Mouse (Mus musculus): ENCODE data around the gene Gdf11.

The Gdf11 gene

GRCm38 (mm10) chr10:128919203-128919631 is 27.7 kb upstream of the Gdf11 start:
- peak; percentile 27 for DNase-seq (ENCODE audit: low spot score)

DNA sequence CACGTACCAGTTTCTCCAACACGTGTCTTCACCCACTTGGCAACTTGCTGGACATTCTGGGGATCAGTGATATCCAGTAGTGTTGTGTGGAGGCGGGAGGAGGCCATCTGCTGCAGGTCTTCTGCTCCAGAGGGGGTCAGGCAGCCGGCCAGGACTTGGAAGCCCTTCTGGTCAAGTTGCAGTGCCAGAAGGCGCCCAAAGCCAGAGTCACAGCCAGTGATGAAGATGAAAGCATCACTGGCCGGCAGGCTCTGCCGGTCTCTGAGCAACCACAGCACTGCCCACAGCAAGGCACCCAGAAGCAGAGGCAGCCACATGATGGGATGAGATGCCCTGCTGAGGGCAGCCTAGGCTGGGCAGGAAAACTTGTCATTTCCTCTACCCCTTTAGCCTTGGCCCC is 26.7 kb upstream of the Gdf11 start:
- DNase-seq (ENCODE audit: low spot score), result no peak

- DNase-seq (ENCODE audit: low spot score), result no peak
Measured at GRCm38 (mm10) chr10:128917400-128917799, 25.9 kb upstream of the Gdf11 start.

- DNase-seq (ENCODE audit: low spot score), result no peak
Measured at GRCm38 (mm10) chr10:128916665-128917064, 25.1 kb upstream of the Gdf11 start.

DNA sequence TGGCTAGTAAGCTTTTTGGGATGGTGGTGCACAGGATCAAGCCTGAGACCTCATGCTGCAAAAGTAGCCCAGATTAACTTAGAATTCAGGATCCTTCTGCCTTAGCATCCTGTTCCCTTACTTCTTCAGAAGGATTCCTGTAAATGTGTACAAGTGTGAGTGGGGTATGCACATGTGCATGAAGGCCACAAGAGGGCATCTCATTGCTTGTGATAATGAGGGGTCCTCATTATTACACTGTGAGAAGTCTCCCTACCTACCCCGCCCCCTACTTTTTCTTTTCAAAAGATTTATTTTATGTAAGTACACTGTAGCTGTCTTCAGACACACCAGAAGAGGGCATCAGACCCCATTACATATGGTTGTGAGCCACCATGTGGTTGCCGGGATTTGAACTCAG is 24.0 kb upstream of the Gdf11 start:
- no peak for DNase-seq (ENCODE audit: low spot score)

DNA sequence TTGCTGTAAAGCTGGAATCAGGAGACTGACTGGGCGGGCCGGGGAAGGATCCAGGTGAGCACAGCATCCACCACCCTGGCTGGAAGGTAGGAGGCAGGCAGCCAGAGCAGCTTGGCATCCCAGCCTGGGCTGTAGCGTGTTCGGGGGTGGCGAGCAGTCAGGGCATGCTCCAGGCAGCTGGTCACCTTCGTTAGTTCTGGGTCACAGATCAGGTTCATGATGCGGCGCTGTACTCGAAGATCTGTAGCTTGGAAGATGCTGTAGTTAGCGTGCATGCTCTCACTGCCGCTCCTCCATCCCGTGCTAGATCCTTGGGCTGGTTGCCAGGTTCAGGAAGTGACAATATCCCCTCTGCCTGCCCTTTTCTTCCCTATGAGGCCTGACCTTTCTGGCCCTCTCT is 22.2 kb upstream of the Gdf11 start:
- no peak for DNase-seq (ENCODE audit: low spot score)

DNA sequence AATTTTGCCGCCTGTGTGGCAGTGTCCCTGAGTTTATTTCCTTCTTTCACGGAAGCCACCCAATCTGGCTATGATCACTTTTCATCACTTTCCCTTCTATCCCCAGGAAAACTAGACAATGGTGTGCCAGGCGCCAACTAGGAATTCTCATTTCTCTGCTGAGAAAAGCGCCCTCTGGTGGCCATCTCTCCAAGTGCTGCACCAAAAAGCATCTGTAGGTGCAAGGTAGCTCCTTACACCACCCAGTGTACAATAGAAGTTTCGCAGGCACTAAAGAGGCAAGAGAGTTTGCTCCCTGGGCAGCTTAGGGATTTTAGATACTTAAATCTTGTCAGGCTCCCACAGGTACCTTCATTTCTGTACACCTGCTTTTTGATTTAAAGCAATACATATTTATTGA is 21.7 kb upstream of the Gdf11 start:
- DNase-seq (ENCODE audit: low spot score), result peak; percentile 90

- DNase-seq (ENCODE audit: low spot score), result no peak
Measured at GRCm38 (mm10) chr10:128912791-128913190, 21.3 kb upstream of the Gdf11 start.

DNA sequence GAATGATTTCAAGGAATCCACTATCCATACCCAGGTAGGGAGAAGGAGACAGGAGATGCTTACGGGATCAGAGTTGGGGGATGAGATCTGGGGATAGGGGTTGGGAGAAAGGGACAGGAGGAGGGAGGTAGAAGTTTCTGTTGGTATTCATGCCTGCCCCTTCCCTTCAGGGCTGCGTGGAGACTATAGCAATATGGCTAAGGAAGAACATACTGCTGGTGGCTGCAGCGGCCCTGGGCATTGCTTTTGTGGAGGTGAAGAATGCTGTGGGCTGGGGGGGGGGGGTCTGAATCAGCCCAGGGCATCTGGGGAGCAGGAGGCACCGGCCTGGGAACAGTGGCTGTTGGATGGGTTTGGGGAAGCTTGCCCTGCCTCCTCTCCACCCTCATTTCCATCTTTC is 20.8 kb upstream of the Gdf11 start:
- DNase-seq (ENCODE audit: low spot score), result no peak

- DNase-seq (ENCODE audit: low spot score), result no peak
Measured at GRCm38 (mm10) chr10:128911430-128911829, 19.9 kb upstream of the Gdf11 start.

DNA sequence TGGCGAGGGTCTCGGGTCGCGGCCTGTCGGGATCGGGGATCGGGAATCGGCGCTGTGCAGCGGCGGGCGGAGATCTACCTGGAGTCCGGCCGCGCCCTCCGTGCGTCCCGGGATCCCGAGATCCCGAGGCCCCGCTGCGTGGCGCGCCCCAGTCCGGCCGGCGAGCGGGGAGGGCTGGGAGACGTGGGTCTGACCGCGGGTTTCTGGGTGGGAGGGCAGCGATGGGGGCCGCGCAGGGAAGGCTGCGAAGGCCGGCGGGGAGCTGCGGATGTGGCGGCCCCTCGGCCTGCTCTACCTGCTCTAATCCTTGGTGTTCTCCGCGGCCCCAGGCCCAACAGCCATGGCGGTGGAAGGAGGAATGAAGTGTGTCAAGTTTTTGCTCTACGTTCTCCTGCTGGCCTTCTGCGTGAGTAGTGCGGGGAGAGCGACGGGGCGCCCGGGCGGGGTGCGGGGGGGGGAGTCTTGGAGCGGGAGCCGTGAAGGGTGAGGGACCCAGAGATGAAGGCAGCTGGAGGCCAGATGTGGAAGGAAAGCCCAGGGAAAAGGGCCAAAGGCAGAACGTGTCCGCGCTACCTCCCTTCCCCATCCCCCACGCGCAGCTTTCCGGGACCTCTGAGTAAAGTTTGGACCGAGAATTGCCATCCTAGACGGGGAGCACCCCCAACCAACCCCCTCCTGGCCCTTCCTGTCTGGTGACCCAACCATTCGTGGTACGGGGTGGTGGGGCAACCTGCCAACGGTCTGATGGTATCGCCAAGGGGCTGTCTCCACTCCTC is 18.7 kb upstream of the Gdf11 start:
- DNase-seq (ENCODE audit: low spot score), result peak; percentile 61

GRCm38 (mm10) chr10:128909567-128910028 is 18.1 kb upstream of the Gdf11 start:
- DNase-seq (ENCODE audit: low spot score), result peak; percentile 91

DNA sequence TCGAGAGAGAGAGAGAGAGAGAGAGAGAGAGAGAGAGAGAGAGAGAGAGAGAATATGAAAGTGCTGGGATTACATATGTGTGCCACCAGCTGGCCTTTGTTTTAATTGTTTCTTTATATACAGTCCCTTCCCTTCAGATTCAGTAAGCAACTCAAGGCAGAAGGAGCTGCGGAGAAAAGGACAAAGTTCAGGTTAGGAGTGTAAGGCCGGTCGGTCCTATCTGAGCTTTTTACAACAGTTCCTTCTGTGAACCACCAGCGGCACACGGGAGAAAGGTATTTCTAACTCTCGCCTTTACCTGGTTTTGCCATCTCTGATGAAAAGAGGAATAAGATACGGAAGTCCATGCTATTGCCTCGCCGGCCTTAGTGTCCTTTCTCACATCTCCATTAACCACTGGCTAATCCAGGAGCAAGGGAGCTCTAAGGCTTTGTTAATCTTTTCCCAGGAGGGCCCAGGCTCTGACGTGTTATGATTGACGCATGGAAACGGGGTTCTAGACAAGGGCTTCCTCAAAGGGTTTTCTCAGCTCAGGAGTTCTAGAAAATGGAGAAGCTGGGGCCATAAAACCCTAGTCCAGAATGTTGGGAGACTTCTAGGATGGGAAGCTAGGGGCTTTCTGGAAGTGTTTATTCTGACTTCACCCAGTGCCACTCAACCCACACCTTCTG is 17.4 kb upstream of the Gdf11 start:
- DNase-seq (ENCODE audit: low spot score), result no peak

- no peak for DNase-seq (ENCODE audit: low spot score)
Measured at GRCm38 (mm10) chr10:128904812-128905211, 13.3 kb upstream of the Gdf11 start.

- DNase-seq (ENCODE audit: low spot score), result no peak
Measured at GRCm38 (mm10) chr10:128902409-128902988, 11.0 kb upstream of the Gdf11 start.

GRCm38 (mm10) chr10:128901409-128901808 is 9.9 kb upstream of the Gdf11 start:
- no peak for DNase-seq (ENCODE audit: low spot score)

GRCm38 (mm10) chr10:128900698-128901097 is 9.2 kb upstream of the Gdf11 start, which contains the start of gene Cd63:
TSS of gene Cd63 (plus strand) at chr10:128900989.
- no peak for DNase-seq (ENCODE audit: low spot score)

DNA sequence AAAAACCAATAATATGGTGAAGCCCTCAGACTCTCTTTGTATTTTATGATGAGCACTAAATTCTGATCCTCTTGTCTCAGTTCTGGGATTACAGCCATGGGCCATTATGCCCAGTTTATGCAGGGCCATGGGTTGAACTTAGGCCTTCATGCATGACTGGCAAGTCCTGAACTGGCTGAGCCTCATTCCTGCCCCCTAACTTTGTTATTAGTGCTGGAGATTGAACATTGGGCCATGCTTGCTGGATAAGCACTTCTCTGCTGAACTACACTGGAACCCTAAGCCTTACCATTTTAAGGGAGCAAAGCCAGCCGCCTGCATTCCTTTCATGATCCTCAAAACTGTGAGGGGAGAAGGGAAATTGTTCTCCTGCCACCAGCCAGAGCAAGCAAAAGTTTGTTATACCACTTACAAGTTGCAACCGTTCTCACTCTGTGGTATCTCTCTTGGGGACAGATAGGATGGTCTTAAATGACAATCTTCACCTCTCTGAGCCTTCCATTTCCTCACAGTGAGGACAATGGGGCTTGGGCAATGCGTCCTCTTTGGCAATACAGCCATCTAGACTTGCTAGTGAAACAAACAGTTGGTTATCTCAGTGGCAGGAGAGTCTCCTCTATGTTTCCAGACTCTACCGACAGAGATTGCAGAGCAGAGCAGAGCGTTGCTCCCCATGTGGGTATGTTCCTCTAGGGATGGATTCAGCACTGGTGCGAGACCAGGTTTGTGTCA is 8.4 kb upstream of the Gdf11 start:
- DNase-seq (ENCODE audit: low spot score), result no peak

DNA sequence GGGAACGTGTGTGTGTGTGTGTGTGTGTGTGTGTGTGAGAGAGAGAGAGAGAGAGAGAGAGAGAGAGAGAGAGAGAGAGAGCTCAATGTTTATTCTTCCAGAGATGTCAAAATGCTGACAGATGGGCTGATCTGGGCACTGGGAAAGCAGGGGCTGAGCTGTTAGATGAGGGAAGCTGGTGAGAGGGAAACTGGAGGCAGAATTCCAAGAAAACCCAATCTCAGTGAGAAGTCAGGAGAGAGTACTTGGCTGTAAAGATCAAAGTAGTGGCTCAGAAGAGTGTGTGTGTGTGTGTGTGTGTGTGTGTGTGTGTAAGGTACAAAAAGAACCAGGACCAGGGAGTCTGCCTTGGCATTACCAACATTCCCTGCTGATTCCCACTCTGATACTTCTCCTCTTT is 6.0 kb upstream of the Gdf11 start:
- DNase-seq (ENCODE audit: low spot score), result no peak

GRCm38 (mm10) chr10:128896807-128897206 is 5.3 kb upstream of the Gdf11 start:
- DNase-seq (ENCODE audit: low spot score), result no peak

GRCm38 (mm10) chr10:128895952-128896693 is 4.6 kb upstream of the Gdf11 start:
- no peak for DNase-seq (ENCODE audit: low spot score)

GRCm38 (mm10) chr10:128895437-128895836 is 3.9 kb upstream of the Gdf11 start:
- peak; percentile 94 for DNase-seq (ENCODE audit: low spot score)
